Mouse (Mus musculus) mouse embryonic stem cell (cell line): ENCODE measurements around the gene Atp6v0e2.
"Not testable (repeated sequence)": the region's sequence is repeated elsewhere in the genome, so short reads cannot be mapped to it uniquely, and the experiment has no call there.

ENCODE experiments used
- in situ Hi-C, 2 experiments: fragments of 300-500 bp; cut with MboI; formaldehyde crosslinking; loops; 1 replicate in 1 of 2; 3 replicates in 1 of 2; pipeline ENCODE4 v1.14.3; 2019 to 2020; ENCODE audit warnings: low sequenced_read_pairs in 2 of 2, low pct_unique_long_range_greater_than_20kb in 1 of 2, mixed read lengths in 1 of 2; ENCODE audit not compliant: unreplicated experiment in 1 of 2

Atp6v0e2 gene

DNA sequence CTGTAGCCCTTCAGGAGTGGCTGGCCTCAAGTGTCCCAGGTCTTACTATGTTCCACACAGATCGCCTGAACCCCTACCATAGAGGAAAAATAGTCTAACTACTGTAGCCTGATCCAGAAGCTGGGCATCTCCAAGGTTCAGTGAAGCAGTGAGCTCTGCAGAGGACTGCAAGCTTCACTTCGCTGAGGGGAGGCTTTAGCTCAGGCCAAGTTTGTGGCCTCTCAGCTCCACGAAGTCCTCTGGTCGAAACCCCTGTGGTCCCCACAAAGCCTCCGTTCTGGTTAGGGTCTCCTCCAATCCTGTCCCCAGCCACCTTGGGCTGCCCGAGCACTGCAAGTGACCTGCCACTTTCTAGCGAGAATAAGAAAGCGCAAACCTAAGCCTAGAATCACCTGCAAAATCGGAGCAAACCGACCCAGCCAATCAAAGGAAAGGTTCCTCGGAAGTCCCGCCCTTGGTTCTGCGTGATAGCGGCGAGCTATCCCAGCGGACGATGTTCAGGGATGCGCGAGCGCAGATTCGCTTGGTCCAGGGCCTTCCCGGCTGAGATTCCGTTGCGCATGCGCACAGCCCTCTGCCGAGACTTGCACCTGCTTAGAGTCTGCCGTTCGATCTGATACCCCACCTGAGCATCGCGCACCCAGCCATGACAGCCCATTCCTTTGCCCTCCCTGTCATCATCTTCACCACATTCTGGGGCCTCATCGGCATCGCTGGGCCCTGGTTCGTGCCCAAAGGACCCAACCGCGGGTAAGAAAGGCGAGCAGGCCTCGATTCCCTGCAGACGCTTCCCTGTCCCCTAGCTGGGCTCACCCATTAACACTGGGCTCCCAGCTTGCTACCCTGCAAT lies at the start of gene Atp6v0e2:
Gene Atp6v0e2, plus strand, starts transcription at position 511 of the 850 bp plus-strand sequence.
- in situ Hi-C loops: no loop called here

GRCm38 (mm10) chr6:48487747-48488725 lies 49.4 kb upstream of the Atp6v0e2 start:
- in situ Hi-C loops: no loop called here

- in situ Hi-C loops: no loop called here
These were observed 47.7 kb upstream of the Atp6v0e2 start for GRCm38 (mm10) chr6:48489741-48490140.

DNA sequence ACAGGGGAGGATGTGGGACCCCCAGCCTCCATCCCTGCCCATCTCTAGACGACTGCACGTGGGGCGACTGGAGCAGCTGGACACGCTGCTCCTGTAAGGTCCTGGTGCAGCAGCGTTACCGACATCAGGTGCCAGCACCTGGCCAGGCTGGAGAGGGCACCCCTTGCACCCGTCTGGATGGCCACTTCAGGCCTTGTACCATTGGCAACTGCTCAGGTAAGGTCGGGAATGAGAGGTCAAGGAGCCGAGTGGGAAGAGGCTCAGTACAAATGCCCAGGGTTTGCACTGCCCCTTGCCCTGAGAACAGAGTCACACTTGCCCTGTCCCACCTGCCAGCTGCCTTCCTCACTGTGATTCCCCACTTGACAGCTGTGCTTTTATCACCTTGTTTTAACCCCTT lies 46.1 kb upstream of the Atp6v0e2 start:
- in situ Hi-C loops: no loop called here

- in situ Hi-C loops: no loop called here
These were observed 44.2 kb upstream of the Atp6v0e2 start for GRCm38 (mm10) chr6:48493136-48493730.

DNA sequence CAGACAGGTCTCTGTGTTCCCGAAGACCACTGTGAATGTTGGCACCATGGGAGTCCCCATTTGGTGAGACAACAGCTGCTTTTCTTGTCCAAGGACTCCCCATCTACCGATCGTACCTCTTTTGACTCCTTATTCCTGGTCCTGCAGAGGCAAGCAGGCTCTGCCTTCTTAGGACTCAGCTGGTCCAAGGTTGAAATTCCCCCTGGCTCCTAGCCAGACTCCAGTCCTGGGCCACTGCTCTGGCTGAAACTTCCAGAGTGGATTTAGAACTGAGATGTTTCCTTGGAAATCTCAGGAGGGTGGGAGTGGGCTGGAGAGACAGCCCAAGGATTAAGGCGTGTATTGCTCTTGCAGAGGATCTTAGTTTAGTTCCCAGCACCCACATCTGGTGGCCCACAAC lies 39.9 kb upstream of the Atp6v0e2 start:
- in situ Hi-C loops: no loop called here

- in situ Hi-C loops: no loop called here
These were observed 33.6 kb upstream of the Atp6v0e2 start for GRCm38 (mm10) chr6:48503847-48504240.

DNA sequence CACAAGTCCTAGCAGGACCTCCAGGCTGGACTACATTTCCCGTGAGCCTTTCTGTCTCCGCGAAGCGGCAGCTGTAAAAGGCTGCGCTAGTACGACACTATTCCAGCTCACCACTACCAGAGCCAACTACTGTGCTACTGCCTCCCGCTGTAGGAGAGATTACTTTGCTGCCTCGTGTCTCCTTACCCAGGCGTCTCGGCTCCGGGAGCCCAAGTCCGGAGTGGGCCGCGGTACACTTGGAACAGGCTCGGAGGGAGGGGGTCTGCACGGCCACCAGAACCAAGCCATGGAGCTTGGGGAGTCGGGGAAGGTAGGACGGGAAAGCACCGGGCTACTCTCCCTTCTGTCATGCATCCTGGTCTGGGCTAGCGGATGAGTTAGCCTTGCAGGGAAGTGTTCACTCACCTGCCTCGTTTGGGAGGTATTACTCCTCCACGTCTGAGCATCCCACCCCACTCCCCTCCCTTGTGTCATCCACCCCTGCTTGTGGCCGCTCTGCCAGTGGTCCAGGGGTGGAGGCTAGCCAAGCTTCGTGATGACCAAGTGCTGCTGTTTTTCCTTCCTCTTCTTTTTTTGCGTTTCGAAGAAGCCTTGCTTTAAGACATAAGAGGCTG lies 33.1 kb upstream of the Atp6v0e2 start:
- in situ Hi-C loops: no loop called here

DNA sequence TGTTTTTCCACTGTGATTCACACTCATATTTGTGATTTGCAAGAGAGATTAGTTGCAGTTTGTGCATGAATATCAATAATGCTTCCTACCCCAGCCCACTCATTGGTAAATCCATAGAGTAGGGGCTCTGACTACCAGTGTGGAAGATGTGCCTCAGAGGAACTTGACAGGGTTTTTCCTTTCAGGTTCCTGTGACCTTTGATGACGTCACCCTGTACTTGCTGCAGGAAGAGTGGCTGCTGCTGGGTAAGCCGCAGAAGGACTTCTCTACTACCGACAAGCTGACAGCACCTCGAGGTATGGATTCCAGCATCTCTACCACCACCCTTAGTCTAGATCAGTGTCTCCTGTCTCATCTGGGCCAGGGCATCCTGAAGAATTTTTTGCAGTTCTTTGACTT lies 29.3 kb upstream of the Atp6v0e2 start:
- in situ Hi-C loops: no loop called here

- in situ Hi-C loops: no loop called here
These were observed 27.0 kb upstream of the Atp6v0e2 start for GRCm38 (mm10) chr6:48510426-48510825.

DNA sequence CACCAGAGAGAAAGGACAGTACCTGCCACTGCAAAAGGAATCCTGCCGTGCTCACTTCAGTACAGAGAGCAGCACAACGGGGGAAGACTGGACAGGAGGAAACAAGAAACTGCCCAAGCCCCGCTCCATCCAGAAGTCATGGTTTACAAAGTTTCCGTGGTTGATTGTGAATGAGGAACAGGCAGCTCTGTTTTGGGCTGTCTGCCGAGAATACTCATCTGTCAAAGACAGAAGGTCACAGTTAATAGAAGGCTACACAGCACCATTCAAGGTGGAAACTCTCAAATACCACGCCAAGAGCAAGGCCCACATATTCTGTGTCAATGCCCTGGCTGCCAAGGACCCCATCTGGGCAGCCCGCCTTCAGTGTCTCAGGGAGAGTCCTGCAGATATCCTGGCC lies 25.6 kb upstream of the Atp6v0e2 start:
- in situ Hi-C loops: no loop called here

GRCm38 (mm10) chr6:48524882-48525281 lies 12.5 kb upstream of the Atp6v0e2 start:
- in situ Hi-C loops: not testable (repeated sequence)

DNA sequence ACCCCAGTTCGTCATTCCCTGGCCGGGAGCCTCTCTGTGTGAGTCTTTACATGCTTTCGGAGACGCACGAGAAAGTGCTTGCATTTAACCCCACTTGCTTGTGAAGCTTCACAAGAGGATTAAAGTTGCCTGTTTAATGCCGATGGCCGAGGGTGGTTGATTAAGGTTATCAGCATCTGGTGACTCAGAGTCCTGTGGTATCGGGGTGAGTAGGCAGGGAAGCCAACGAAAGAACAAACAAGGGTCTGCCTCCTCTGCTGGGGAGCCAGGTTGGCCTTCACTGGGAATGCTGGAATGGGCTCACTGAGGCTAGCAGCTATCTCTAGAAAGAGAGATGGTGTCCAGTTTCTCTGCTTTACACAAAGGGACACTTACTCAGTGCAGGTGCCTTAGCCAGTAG lies 9.5 kb upstream of the Atp6v0e2 start:
- in situ Hi-C loops: no loop called here

DNA sequence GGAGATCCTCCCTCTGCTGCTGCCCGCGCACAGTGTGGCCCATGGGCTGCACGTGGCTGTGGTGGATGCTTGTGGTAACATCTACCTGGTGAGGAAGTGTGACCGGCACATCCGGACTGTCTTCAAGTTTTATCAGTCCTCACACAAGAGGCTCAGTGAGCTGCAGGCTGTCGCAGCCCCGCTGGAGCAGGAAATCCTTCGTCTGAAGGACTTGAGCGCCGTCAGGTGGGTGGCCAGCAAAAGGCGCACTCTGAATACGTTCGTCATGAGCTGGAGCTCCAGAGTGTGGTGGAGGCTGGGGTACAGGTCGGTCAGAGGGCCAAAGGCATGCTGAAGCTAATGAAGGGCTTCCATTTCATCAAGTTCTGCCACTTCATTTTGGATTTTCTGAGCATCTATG lies 8.2 kb upstream of the Atp6v0e2 start:
- in situ Hi-C loops: no loop called here

DNA sequence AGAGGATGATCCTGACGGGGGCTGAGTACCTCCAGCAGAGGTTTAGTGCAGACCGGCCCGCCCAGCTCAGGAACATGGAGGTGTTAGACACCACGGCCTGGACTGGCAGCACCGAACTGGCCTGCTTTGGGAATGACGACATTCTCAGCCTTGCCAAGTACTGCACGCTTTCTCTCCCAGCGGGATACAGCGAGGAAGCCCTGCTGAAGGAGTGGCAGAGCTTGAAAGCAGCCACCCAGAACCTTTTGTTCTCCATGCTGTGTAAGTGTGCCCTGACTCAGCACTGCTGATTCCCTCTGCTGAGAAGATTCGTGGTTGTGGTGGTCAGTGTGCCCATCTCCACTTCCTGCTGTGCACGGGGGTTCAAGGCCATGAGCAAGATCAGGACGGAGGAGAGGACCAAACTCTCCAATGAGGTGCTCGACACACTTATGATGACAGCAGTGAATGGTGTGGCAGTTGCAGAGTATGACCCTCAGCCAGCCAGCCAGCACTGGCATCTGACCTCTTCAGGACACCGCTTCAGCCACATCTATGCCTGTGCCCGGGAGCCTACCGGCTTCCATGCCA lies 7.5 kb upstream of the Atp6v0e2 start:
- in situ Hi-C loops: no loop called here

DNA sequence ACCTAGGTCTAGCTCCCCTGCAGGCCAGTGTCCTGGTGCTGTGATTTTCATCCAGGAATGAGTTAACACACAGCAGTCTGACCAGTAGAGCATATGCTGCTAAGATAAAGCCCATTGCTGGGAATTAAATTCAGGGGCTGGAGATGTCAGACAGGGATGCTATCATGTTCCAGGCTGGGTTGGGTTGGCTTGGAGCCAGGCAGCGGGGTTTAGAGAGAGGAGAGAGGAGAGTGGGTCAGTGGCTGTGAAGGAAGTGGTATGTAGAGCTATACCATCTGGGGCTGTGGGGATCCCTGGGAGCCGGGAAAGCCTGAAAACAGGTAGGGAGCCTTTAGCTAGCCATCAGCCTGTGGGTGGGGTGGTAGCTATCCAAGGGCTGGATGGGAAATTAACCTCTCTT lies 6.6 kb upstream of the Atp6v0e2 start:
- in situ Hi-C loops: no loop called here

DNA sequence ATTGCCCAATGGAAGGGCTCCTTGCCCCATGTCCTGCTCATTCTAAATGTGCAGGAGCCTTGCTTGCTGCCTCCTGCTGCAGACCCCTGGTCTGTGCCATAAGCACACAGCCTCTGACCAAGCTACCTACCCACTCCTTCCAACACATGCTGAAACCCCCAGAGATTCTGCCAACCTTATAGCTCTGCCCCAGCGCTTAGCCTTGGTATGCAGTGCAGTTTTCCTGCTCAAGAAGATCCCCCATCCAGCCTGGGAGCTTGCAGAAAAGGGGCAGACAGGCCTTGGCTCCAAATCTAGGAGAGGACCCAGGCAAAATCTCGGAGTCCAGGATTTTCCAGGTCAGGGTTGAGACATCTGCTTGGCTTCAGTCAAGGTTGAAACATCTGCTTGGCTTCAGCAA lies 3.9 kb upstream of the Atp6v0e2 start:
- in situ Hi-C loops: no loop called here

- in situ Hi-C loops: no loop called here
These were observed 2.5 kb upstream of the Atp6v0e2 start for GRCm38 (mm10) chr6:48534913-48535312.
